Mouse (Mus musculus) hindbrain, postnatal 0 days (tissue): ENCODE results near the gene Plekhm2. TPM values are rescaled to one million over a fixed set of nuclear protein-coding genes. Genes with fewer than 3 reads are reported as not detected.

Experiments used
- ATAC-seq: fragments of 200-750 bp; cut with Nextera tagmentation; 2 replicates; pipeline ENCODE4 v1.8.0; 2017; ENCODE audit warnings: mild to moderate bottlenecking, moderate TSS enrichment, moderate library complexity
- DNase-seq: peaks from one replicate; pipeline ENCODE4 v3.0.0-alpha.2; 2015; ENCODE audit warnings: low spot score
- H3K27ac ChIP-seq: fragments of 300-500 bp; sonication (generic); 2 replicates; pipeline ENCODE4 v1.5.1; 2014; ENCODE audit warnings: mild to moderate bottlenecking
- H3K27me3 ChIP-seq: fragments of 300-500 bp; sonication (generic); 2 replicates; pipeline ENCODE4 v1.6.1; 2014; ENCODE audit warnings: low read length, mixed read lengths; ENCODE audit not compliant: insufficient read depth
- H3K36me3 ChIP-seq: fragments of 300-500 bp; sonication (generic); 2 replicates; pipeline ENCODE4 v1.6.1; 2014; ENCODE audit warnings: low read length, mixed read lengths; ENCODE audit not compliant: insufficient read depth
- H3K4me1 ChIP-seq: fragments of 300-500 bp; sonication (generic); 2 replicates; pipeline ENCODE4 v1.6.1; 2014; ENCODE audit warnings: antibody characterized with exemption, low read length, mixed read lengths; ENCODE audit not compliant: insufficient read depth
- H3K4me2 ChIP-seq: fragments of 300-500 bp; sonication (generic); 2 replicates; pipeline ENCODE4 v1.6.1; 2014; ENCODE audit warnings: low read depth, mild to moderate bottlenecking, low read length, moderate library complexity, mixed read lengths
- H3K4me3 ChIP-seq: fragments of 300-500 bp; sonication (generic); 2 replicates; pipeline ENCODE4 v1.5.1; 2014; ENCODE audit warnings: low read length
- H3K9ac ChIP-seq: fragments of 300-500 bp; sonication (generic); replicated peaks from 2 replicates; pipeline ENCODE4 v1.6.1; 2014; ENCODE audit warnings: mild to moderate bottlenecking, low read length, moderate library complexity, mixed read lengths
- H3K9me3 ChIP-seq: fragments of 300-500 bp; sonication (generic); 2 replicates; pipeline ENCODE4 v1.6.1; 2016; ENCODE audit warnings: low read length, mixed read lengths
- CTCF ChIP-seq: IDR thresholded peaks from 2 replicates; pipeline ENCODE4 v1.5.1; 2016; ENCODE audit warnings: antibody characterized with exemption, control low read depth, low read depth
- WGBS: fragments of 180-500 bp; shearing (Covaris S2); extraction: QIAGEN DNeasy Blood & Tissue Kit; methylation state at CpG from one replicate; pipeline ENCODE4 v1.1.7; 2014; 5-methylcytosine and 5-hydroxymethylcytosine counted together
- polyA plus RNA-seq: library from polyadenylated mRNA; unstranded; fragments of >200 nt; fragmentation: Nextera tagmentation; extraction: Ambion mirVana; gene quantifications from 2 replicates; pipeline ENCODE4 v1.2.1, GENCODE M21; 2015
- total RNA-seq: library from RNA; depleted of rRNA; stranded (reverse); fragments of >200 nt; gene quantifications from 2 replicates; pipeline ENCODE4 v1.2.3, GENCODE M21; 2014

The Plekhm2 gene
- total and polyA plus RNA-seq, 2 experiments from 2014 or later, result 6.1 to 47.6 TPM

DNA sequence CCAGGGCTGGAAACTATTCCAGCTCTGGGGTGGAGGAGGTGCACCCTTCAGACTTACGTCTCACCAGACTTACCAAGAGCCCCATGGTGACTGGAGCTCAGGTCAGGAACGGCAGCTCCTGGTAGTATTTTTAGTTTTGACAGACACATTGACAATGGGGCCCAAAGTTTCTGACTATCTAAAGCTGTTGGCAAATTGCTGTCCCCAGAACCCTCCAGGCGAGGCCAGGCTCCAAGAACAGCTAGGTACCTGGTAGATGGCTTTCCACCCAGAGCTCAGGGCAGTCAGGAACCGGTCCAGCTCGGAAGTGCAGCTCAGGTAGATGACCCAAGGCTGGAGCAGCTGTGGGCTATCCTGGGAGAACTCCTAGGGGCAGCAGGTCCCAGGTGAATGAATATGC, 37.2 kb downstream of the Plekhm2 start:
- H3K4me1 ChIP-seq, result 0 out of 2 replicates have a peak, but pooled peaks cover 2% of the 10 kb centered on the region
- no peak overlapping the region for H3K4me2 ChIP-seq
- H3K36me3 ChIP-seq, result peaks cover 59% of the 10 kb centered on the region
- WGBS, result 81% methylated on average over 5 of the region's 5 CpGs
- H3K27ac ChIP-seq, result no peak overlapping the region
- ATAC-seq, result no peak
- no peak overlapping the region for H3K4me3 ChIP-seq
- no peaks in the 10 kb centered on the region for H3K27me3 ChIP-seq
- H3K9me3 ChIP-seq, result no peaks in the 10 kb centered on the region
- no peak overlapping the region for H3K9ac ChIP-seq
- no peak for DNase-seq
- TF ChIP-seq CTCF, result no peak

DNA sequence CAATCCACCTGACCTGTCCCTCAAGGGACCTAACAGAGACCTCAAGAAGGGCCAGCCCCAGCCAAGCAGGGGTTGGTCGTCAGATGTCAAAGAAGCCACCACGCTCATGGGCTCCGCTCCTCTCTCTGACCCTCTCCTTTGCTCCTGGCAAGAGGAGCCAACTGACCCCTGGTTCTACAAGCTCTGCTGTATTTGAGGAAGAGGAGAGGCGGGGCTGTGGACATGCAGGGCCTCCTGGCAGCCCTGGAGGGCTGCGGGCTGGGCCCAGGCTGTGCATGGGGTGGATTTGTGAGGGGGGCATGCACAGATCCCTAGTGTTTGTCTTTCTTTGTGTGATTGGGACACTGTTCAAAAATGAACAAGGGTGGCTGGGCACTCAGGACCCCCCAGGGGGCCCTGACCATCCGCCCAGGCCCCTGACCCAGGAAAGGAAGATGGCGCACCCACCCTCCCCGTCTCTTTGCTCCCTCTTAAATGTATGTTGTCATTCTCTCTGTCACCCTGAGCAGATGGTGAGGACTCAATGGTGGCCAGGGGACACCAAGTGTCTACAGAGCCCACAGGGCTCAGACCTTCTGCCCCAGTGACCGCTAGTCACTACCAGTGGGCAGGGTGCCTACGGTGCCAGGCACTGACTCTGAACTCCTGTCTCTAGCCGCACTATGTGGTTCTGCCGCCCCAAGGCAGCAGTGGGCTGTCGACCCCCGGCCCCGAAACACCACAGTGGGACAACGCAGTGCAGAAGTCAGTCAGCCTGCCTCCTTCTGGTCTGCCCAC, 38.7 kb downstream of the Plekhm2 start:
- ATAC-seq (no peak), DNase-seq (no peak)
- no peak overlapping the region for H3K9ac ChIP-seq
- 0 out of 2 replicates have a peak, but pooled peaks cover 2% of the 10 kb centered on the region for H3K4me1 ChIP-seq
- peak overlapping the region; percentile 26; the same call in 1 of the 2 replicates for H3K27ac ChIP-seq
- no peak overlapping the region for H3K4me3 ChIP-seq
- no peak overlapping the region for H3K4me2 ChIP-seq
- 85% methylated on average over 16 of the region's 16 CpGs for WGBS
- H3K9me3 ChIP-seq, result no peaks in the 10 kb centered on the region
- no peaks in the 10 kb centered on the region for H3K27me3 ChIP-seq
- peaks cover 44% of the 10 kb centered on the region for H3K36me3 ChIP-seq
- TF ChIP-seq CTCF, result no peak

DNA sequence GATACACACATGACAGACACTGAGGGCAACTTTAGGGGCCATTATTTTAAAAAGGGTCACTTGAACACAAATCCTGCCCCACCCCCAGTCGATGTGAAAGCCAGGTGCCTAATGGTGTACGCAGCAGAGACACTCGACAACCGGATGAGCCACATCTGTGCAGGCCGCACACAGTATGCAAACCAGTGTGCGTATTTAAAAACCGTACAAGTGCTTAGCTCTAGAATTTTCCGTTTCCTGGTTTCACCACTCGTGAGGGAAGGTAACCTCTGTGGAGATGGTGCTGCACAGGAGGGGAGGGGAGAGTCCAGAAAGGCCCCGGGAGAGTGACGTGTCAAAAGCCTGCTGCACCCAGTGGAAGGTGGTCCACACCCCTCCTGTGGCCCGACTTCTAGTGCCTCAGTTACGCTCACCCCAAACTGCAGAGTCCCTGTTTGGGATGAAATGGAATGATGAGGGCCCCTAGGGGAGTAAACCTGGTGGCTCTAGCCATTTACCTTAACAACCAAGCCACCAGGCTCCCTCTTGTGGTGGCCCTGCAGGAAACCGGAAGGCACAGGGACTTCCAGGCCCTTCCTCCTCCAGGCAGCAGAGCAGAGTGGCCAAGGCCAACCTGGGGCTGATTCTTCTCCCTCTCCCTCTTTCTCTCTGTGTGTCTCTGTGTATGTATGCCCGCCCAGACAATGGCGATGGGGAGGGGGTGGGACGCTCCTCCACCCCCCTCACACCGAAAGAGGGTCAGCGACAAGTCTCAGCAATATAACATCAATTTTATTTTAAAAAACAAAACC, 39.5 kb downstream of the Plekhm2 start:
- Histone ChIP-seq H3K27me3 (no peaks in the 10 kb centered on the region), H3K36me3 (peaks cover 36% of the 10 kb centered on the region), H3K9ac (no peak overlapping the region), H3K9me3 (no peaks in the 10 kb centered on the region), H3K27ac (peak overlapping the region; percentile 26; the same call in 1 of the 2 replicates), H3K4me3 (no peak overlapping the region), H3K4me1 (0 out of 2 replicates have a peak, but pooled peaks cover 2% of the 10 kb centered on the region), H3K4me2 (no peak overlapping the region)
- TF ChIP-seq CTCF, result peak; percentile 62
- ATAC-seq (no peak), DNase-seq (no peak)
- 75% methylated on average over 19 of the region's 19 CpGs for WGBS

DNA sequence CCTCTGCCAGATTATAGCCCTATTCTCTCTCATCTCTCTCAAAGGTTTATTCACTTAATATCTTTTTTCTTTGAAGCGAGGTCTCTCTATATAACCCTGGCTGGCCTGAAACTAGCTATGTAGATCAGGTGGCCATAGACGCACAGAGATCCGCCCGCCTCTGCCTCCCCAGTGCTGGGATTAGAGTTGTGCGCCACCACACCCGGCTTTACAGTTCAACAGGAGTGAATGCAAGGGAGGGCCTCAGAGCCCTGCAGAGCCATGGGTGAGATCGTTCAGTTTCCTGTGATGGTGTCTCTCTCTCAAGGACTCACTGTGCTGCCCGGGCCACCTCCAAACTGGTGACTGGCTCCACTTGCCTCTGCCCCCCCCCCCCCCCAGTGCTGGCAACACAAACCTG, 40.6 kb downstream of the Plekhm2 start:
- no peak overlapping the region for H3K4me2 ChIP-seq
- 92% methylated on average over 8 of the region's 8 CpGs for WGBS
- ATAC-seq (0 out of 2 replicates have a peak, but pooled peaks have one; percentile 1), DNase-seq (no peak)
- TF ChIP-seq CTCF, result no peak
- H3K4me1 ChIP-seq, result 0 out of 2 replicates have a peak, but pooled peaks cover 2% of the 10 kb centered on the region
- no peaks in the 10 kb centered on the region for H3K27me3 ChIP-seq
- H3K9ac ChIP-seq, result no peak overlapping the region
- no peak overlapping the region for H3K4me3 ChIP-seq
- peak overlapping the region; percentile 70; the same call in 1 of the 2 replicates for H3K27ac ChIP-seq
- H3K36me3 ChIP-seq, result peaks cover 25% of the 10 kb centered on the region
- no peaks in the 10 kb centered on the region for H3K9me3 ChIP-seq

DNA sequence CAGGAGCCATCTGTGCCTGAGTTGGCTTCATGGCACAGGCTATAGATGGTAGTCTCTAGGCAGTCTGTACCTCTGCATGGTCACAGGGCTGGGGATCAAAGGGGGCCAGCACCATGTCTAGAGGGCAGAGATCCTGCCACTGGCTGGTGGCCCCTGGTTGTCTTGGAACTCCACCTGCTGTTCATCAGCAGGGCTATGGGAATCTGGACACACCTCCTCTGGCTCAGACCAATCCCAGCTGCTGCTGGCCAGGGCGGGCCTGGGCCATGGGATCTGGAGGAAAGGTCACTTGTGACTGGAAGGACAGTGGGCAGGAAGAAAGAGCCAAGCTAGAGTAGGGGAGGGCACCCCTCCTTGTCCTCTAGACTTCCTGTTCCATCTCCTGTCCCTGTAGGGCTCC, 41.0 kb downstream of the Plekhm2 start, which contains the start of gene Slc25a34:
Slc25a34 (minus strand) TSS at position 156 of the 400 bp plus-strand sequence.
- Histone ChIP-seq H3K27ac (peak within 1 kb of the TSS; percentile 70), H3K36me3 (peaks cover 25% of the 10 kb centered on the region), H3K9me3 (no peaks in the 10 kb centered on the region), H3K27me3 (no peaks in the 10 kb centered on the region), H3K4me2 (0 out of 2 replicates have a peak within 1 kb of the TSS, but pooled peaks have one; percentile 21), H3K4me1 (0 out of 2 replicates have a peak, but pooled peaks cover 2% of the 10 kb centered on the region), H3K4me3 (no peak within 1 kb of the TSS), H3K9ac (no peak within 1 kb of the TSS)
- 42% methylated on average over 1 of the region's 1 CpGs for WGBS
- DNase-seq (peak; percentile 51), ATAC-seq (peak; percentile 82)
- no peak for TF ChIP-seq CTCF

DNA sequence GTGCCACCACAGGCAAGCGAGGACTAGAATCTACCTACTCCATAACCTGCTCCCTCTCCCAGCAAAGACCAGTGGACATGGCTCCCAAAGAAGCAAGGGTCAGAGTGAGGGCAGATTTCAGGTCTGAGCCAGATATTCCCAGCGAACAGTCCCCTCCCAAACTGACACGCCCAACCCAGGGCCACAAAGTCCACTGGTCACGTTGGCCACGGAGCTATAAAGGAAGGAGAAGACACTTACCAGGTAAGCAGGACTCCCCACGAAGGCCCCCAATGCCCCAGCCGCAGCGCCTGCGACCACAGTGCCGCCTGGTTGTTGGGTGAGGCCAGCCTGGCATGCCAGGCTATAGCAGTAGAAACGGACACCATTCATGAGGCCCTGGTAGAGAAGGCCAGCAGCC, 41.7 kb downstream of the Plekhm2 start:
- Histone ChIP-seq H3K4me1 (0 out of 2 replicates have a peak, but pooled peaks cover 2% of the 10 kb centered on the region), H3K4me3 (no peak overlapping the region), H3K9me3 (no peaks in the 10 kb centered on the region), H3K36me3 (peaks cover 21% of the 10 kb centered on the region), H3K27ac (peak overlapping the region; percentile 70), H3K9ac (no peak overlapping the region), H3K4me2 (0 out of 2 replicates have a peak overlapping the region, but pooled peaks have one; percentile 21), H3K27me3 (no peaks in the 10 kb centered on the region)
- ATAC-seq (no peak), DNase-seq (no peak)
- TF ChIP-seq CTCF, result no peak
- 89% methylated on average over 11 of the region's 11 CpGs for WGBS
